Mouse (Mus musculus): ENCODE measurements around the gene B4galt4. TPM values are rescaled to one million over a fixed set of nuclear protein-coding genes. Genes with fewer than 3 reads are reported as not detected.

The B4galt4 gene
- polyA plus RNA-seq, 1 experiment, result not detected

- 95% methylated on average over 9 of the region's 9 CpGs for WGBS
- TF ChIP-seq POLR2A (IDR thresholded peaks at IDR 0.05; ENCODE audit: insufficient read depth, low read depth, low read length), result no peak
- TF ChIP-seq CTCF (IDR thresholded peaks at IDR 0.05; ENCODE audit: insufficient read depth, low read depth, low read length), result no peak
- Histone ChIP-seq H3K4me1 (ENCODE audit: control insufficient read depth, insufficient read depth, low read length) (peaks cover 6% of the 10 kb centered on the region), H3K4me3 (ENCODE audit: insufficient read depth, low read depth, low read length) (no peak overlapping the region), H3K27ac (ENCODE audit: insufficient read depth, low read depth, low read length) (no peak overlapping the region)
Measured at GRCm38 (mm10) chr16:38721377-38721776, 20.7 kb upstream of the B4galt4 start.

GRCm38 (mm10) chr16:38724256-38724655 lies 17.8 kb upstream of the B4galt4 start:
- H3K27ac ChIP-seq (ENCODE audit: insufficient read depth, low read depth, low read length), result no peak overlapping the region

GRCm38 (mm10) chr16:38724974-38725373 lies 17.1 kb upstream of the B4galt4 start:
- H3K4me3 ChIP-seq (ENCODE audit: insufficient read depth, low read depth, low read length), result no peak overlapping the region
- TF ChIP-seq POLR2A (IDR thresholded peaks at IDR 0.05; ENCODE audit: insufficient read depth, low read depth, low read length) (no peak), CTCF (IDR thresholded peaks at IDR 0.05; ENCODE audit: insufficient read depth, low read depth, low read length) (no peak)
- 14% methylated on average over 13 of the region's 13 CpGs for WGBS
- no peak overlapping the region for H3K27ac ChIP-seq (ENCODE audit: insufficient read depth, low read depth, low read length)
- H3K4me1 ChIP-seq (ENCODE audit: control insufficient read depth, insufficient read depth, low read length), result peaks cover 6% of the 10 kb centered on the region

More at GRCm38 (mm10) chr16:38724256-38724655, 17.8 kb upstream of the B4galt4 start:
- 56% methylated on average over 8 of the region's 8 CpGs for WGBS
- Histone ChIP-seq H3K4me1 (ENCODE audit: control insufficient read depth, insufficient read depth, low read length) (peaks cover 6% of the 10 kb centered on the region), H3K4me3 (ENCODE audit: insufficient read depth, low read depth, low read length) (no peak overlapping the region)
- TF ChIP-seq POLR2A (IDR thresholded peaks at IDR 0.05; ENCODE audit: insufficient read depth, low read depth, low read length), result no peak
- no peak for TF ChIP-seq CTCF (IDR thresholded peaks at IDR 0.05; ENCODE audit: insufficient read depth, low read depth, low read length)

- Histone ChIP-seq H3K4me1 (ENCODE audit: control insufficient read depth, insufficient read depth, low read length) (peaks cover 6% of the 10 kb centered on the region), H3K27ac (ENCODE audit: insufficient read depth, low read depth, low read length) (no peak overlapping the region), H3K4me3 (ENCODE audit: insufficient read depth, low read depth, low read length) (no peak overlapping the region)
- TF ChIP-seq CTCF (IDR thresholded peaks at IDR 0.05; ENCODE audit: insufficient read depth, low read depth, low read length) (no peak), POLR2A (IDR thresholded peaks at IDR 0.05; ENCODE audit: insufficient read depth, low read depth, low read length) (no peak)
- WGBS, result 96% methylated on average over 15 of the region's 15 CpGs
Measured at GRCm38 (mm10) chr16:38728576-38729132, 13.4 kb upstream of the B4galt4 start.

- no peak overlapping the region for H3K27ac ChIP-seq (ENCODE audit: insufficient read depth, low read depth, low read length)
- no peak overlapping the region for H3K4me3 ChIP-seq (ENCODE audit: insufficient read depth, low read depth, low read length)
- H3K4me1 ChIP-seq (ENCODE audit: control insufficient read depth, insufficient read depth, low read length), result peaks cover 6% of the 10 kb centered on the region
- TF ChIP-seq POLR2A (IDR thresholded peaks at IDR 0.05; ENCODE audit: insufficient read depth, low read depth, low read length), result no peak
- TF ChIP-seq CTCF (IDR thresholded peaks at IDR 0.05; ENCODE audit: insufficient read depth, low read depth, low read length), result no peak
- 84% methylated on average over 6 of the region's 6 CpGs for WGBS
Measured at GRCm38 (mm10) chr16:38729139-38729538, 12.9 kb upstream of the B4galt4 start.

GRCm38 (mm10) chr16:38729610-38730288 lies 12.3 kb upstream of the B4galt4 start:
- Histone ChIP-seq H3K4me3 (ENCODE audit: insufficient read depth, low read depth, low read length) (no peak overlapping the region; the same call in 1 of the 2 replicates), H3K4me1 (ENCODE audit: control insufficient read depth, insufficient read depth, low read length) (peaks cover 6% of the 10 kb centered on the region), H3K27ac (ENCODE audit: insufficient read depth, low read depth, low read length) (no peak overlapping the region)
- TF ChIP-seq POLR2A (IDR thresholded peaks at IDR 0.05; ENCODE audit: insufficient read depth, low read depth, low read length) (no peak), CTCF (IDR thresholded peaks at IDR 0.05; ENCODE audit: insufficient read depth, low read depth, low read length) (no peak)
- 33% methylated on average over 15 of the region's 15 CpGs for WGBS

GRCm38 (mm10) chr16:38730921-38731320 lies 11.1 kb upstream of the B4galt4 start:
- Histone ChIP-seq H3K27ac (ENCODE audit: insufficient read depth, low read depth, low read length) (no peak overlapping the region), H3K4me3 (ENCODE audit: insufficient read depth, low read depth, low read length) (no peak overlapping the region), H3K4me1 (ENCODE audit: control insufficient read depth, insufficient read depth, low read length) (no peaks in the 10 kb centered on the region)
- WGBS, result 73% methylated on average over 8 of the region's 8 CpGs
- TF ChIP-seq POLR2A (IDR thresholded peaks at IDR 0.05; ENCODE audit: insufficient read depth, low read depth, low read length) (no peak), CTCF (IDR thresholded peaks at IDR 0.05; ENCODE audit: insufficient read depth, low read depth, low read length) (no peak)

- no peak overlapping the region for H3K4me3 ChIP-seq (ENCODE audit: insufficient read depth, low read depth, low read length)
- 90% methylated on average over 13 of the region's 13 CpGs for WGBS
- H3K4me1 ChIP-seq (ENCODE audit: control insufficient read depth, insufficient read depth, low read length), result no peaks in the 10 kb centered on the region
- TF ChIP-seq POLR2A (IDR thresholded peaks at IDR 0.05; ENCODE audit: insufficient read depth, low read depth, low read length) (no peak), CTCF (IDR thresholded peaks at IDR 0.05; ENCODE audit: insufficient read depth, low read depth, low read length) (no peak)
- no peak overlapping the region for H3K27ac ChIP-seq (ENCODE audit: insufficient read depth, low read depth, low read length)
Measured at GRCm38 (mm10) chr16:38741204-38741903, 710 bp upstream of the B4galt4 start.

- under 1% methylated on average over 13 of the region's 13 CpGs for WGBS
- TF ChIP-seq CTCF (IDR thresholded peaks at IDR 0.05; ENCODE audit: insufficient read depth, low read depth, low read length) (no peak), POLR2A (IDR thresholded peaks at IDR 0.05; ENCODE audit: insufficient read depth, low read depth, low read length) (no peak)
- peak overlapping the region; percentile 89 for H3K4me3 ChIP-seq (ENCODE audit: insufficient read depth, low read depth, low read length)
- no peak overlapping the region for H3K27ac ChIP-seq (ENCODE audit: insufficient read depth, low read depth, low read length)
- no peaks in the 10 kb centered on the region for H3K4me1 ChIP-seq (ENCODE audit: control insufficient read depth, insufficient read depth, low read length)
Measured at GRCm38 (mm10) chr16:38742659-38743131, 631 bp downstream of the B4galt4 start.

All from olfactory bulb, adult 2 months (tissue).